Mouse (Mus musculus) erythroblast, embryonic 14.5 days (primary cell): ENCODE data around the gene Ankrd52. TPM values are rescaled to one million over a fixed set of nuclear protein-coding genes. Genes with fewer than 3 reads are reported as not detected.
A peak's percentile ranks its signal among the peaks of the same experiment; 100 is the strongest.

Source experiments
- H3K27me3 ChIP-seq: 2 replicates; pipeline ENCODE4 v1.6.1; 2012; ENCODE audit warnings: inconsistent platforms; ENCODE audit not compliant: control insufficient read depth
- H3K36me3 ChIP-seq: 2 replicates; pipeline ENCODE4 v1.6.1; 2012; ENCODE audit warnings: mild to moderate bottlenecking, inconsistent platforms; ENCODE audit not compliant: control insufficient read depth
- H3K4me1 ChIP-seq: 2 replicates; pipeline ENCODE4 v1.6.1; 2012; ENCODE audit warnings: inconsistent platforms; ENCODE audit not compliant: control insufficient read depth
- H3K4me3 ChIP-seq: replicated peaks from 2 replicates; pipeline ENCODE3; 2012; ENCODE audit warnings: moderate library complexity, mild to moderate bottlenecking, inconsistent platforms
- H3K9me3 ChIP-seq: 2 replicates; pipeline ENCODE4 v1.6.1; 2012; ENCODE audit warnings: low read length, inconsistent platforms, mixed read lengths; ENCODE audit not compliant: control insufficient read depth
- GATA1 ChIP-seq: IDR thresholded peaks from 2 replicates; pipeline ENCODE4 v1.6.1; 2012; ENCODE audit warnings: low read length, inconsistent platforms, mixed read lengths
- TAL1 ChIP-seq: IDR thresholded peaks from 3 replicates; pipeline ENCODE4 v1.6.1; 2012; ENCODE audit warnings: low read length, inconsistent platforms, mixed read lengths
- polyA plus RNA-seq: library from polyadenylated mRNA; stranded (reverse); fragments of >175 nt; gene quantifications from 2 replicates; pipeline ENCODE4 v1.2.3, GENCODE M21; 2012

Gene Ankrd52
- polyA plus RNA-seq, 1 experiment, result 1.9 TPM

DNA sequence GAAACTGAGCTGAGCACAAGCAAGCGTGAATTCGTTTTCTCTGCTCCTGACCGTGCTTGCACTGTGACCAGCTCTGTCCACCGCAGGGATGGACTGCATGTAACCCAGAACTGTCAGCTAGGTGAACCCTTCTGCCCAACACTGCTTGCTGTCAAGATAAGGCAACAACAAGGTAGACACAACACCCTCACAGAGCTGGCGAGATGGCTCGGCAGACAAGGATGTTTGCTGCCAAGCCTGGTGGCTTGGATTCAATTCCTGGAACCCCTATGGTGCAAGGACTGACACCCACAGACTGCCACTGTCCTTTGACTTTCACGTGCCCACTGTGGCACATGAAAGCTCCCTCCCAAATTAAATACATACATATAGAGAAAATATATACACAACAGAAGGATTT lies 27.0 kb downstream of the Ankrd52 start:
- Histone ChIP-seq H3K4me1 (peaks cover 11% of the 10 kb centered on the region), H3K9me3 (no peaks in the 10 kb centered on the region), H3K4me3 (no peak overlapping the region), H3K36me3 (peaks cover 29% of the 10 kb centered on the region), H3K27me3 (no peaks in the 10 kb centered on the region)
- TF ChIP-seq GATA1 (no peak), TAL1 (no peak)

DNA sequence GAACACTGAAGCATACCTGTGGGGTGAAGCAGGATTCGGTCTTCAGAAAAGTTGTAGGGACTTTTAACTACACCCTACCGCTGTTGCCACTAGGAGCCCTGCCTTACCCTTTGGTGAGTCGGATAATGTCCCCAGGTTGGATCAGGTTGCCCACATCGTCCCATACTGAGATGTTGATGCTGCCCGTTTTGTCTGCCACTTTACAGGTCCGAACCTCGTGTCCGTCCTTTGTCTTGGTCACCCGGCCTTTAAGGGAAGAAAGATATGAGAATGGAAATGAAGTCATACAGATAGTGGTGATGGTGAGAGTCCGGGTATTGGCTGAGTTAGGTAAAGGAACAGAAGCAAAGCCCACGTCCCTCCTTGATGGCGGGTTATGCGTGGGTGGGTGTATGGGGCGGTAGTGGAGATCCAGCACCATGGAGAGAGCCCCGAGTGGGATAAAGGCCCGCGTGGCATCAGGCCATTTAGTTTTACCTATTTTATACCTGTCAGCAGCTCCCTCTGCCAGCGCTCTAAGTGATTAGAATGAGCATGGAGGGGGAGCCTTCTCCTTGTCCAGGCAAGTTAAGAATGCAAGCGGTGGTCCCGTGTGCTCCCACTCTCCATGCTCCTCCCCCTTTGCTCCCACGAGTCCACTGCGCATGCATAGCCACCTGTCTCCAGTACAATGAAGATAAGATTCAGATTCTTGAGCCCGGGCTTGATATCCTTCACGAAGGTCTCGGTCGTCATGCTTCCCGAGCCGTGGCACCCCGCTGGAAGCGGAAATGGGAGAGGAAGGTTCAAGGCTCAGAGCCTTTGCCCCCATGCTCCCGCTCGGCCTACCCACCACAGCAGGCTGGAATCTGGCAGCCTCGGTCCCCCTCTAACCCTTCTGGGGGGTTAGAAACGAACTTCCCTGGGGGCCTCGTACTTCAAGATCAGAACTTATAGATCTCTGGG lies 31.9 kb downstream of the Ankrd52 start:
- Histone ChIP-seq H3K9me3 (no peaks in the 10 kb centered on the region), H3K36me3 (peaks cover 27% of the 10 kb centered on the region), H3K4me3 (peak overlapping the region; percentile 91), H3K4me1 (peaks cover 52% of the 10 kb centered on the region), H3K27me3 (no peaks in the 10 kb centered on the region)
- TF ChIP-seq TAL1 (no peak), GATA1 (no peak)

DNA sequence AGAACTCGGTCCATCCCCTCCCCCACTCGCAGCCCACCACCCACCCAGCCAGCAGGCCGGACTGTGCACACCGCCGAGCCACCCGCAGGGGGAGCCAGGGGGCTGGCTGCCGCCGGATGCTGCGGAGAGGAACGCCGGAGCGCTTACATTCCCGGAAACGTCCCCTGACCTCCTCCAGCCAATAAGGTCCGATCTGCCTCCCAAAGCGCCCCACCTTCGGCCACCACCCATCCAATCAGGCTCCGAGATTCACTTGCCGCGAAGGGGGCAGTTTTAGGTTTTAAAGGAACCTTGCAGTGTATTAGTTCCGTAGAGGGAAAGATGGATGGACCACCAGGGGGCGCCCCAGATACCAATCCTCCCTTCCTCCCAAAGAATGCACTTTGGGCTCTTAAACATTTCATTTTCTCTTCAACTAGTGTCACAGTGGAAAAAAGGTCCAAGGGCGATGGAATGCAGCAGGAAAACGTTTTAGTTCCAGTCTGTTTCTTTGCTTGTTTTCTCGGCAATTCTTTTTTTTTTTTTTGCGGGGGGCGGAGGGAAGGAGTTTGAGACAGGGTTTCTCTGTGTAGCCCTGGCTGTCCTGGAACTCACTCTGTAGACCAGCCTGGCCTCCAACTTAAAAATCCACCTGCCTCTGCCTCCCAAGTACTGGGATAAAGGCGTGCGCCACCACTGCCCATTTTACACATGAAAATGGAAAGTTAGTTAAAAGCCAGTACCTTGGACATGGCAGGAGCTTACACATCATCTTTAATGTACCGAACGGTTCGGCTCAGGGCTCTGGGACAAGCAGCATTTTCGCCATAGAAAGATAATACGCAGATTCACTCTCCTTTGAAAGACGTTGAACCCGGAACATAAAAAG lies 33.0 kb downstream of the Ankrd52 start:
- Histone ChIP-seq H3K36me3 (peaks cover 31% of the 10 kb centered on the region), H3K4me3 (peak overlapping the region; percentile 91), H3K27me3 (no peaks in the 10 kb centered on the region), H3K9me3 (no peaks in the 10 kb centered on the region), H3K4me1 (peaks cover 56% of the 10 kb centered on the region)
- TF ChIP-seq GATA1, result no peak

DNA sequence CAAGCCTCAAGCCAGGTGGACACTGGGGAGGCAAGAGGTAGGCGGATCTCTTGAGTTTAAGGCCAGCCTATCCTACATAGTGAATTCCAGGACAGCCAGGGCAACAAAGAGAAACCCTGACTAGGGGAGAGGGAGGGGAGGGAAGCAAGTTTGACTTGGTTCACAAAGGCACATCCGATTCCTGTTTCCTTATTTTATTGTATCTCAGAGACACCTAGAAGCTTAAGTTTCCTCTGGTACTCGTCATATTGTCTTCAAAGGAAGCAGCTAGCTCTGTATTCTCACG lies 33.6 kb downstream of the Ankrd52 start:
- H3K27me3 ChIP-seq, result no peaks in the 10 kb centered on the region
- TF ChIP-seq TAL1 (no peak), GATA1 (no peak)
- H3K4me3 ChIP-seq, result peak overlapping the region; percentile 91
- H3K36me3 ChIP-seq, result peaks cover 32% of the 10 kb centered on the region
- peaks cover 57% of the 10 kb centered on the region for H3K4me1 ChIP-seq
- H3K9me3 ChIP-seq, result no peaks in the 10 kb centered on the region

DNA sequence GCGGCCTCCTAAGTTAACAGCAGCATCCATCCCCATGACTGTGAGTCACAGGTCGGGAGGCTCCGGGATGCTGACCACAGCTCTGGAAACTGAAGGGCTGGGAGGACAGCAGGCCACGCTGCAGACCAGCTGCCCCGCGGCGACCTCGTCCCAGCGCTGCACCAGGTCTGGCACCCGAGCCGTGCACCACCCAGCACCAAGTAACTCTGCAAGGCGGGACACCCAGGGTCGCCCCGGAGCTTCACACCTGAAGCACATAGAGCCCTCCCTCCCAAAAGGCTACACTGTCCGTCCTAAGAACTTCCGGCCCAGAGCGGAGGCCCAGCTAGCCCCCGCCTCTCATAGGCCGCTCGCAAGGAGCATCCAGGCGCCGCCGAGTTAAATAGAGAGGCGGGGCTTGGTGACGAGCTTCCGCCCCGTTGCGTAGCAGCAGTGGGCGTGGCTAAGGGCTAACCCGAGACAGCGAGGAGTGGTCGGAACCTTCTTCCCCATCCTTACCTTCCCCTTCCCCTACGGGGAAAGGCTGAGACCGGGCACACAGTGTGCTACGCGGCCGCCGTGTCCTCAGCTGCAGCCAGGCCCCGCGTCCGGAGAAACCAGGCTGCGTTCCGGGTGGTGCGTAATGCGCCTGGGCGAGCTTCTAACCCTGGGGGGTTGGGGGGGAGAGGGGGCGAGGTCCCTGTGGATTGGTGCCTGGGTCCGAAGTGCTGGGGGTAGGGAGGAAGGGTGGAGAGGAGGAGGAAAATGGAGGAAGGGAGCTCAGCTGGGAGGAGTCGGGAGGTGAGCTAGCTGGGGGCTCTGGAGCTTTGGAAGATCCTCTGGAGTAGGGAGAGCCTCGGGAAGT lies 34.5 kb downstream of the Ankrd52 start, which contains the start of the genes Nabp2 and Rnf41:
Gene Nabp2, minus strand, starts transcription at position 282 of the 844 bp plus-strand sequence.
Gene Rnf41, plus strand, starts transcription at position 447 of the 844 bp plus-strand sequence.
- Histone ChIP-seq H3K27me3 (no peaks in the 10 kb centered on the region), H3K36me3 (peaks cover 28% of the 10 kb centered on the region), H3K4me3 (peak within 1 kb of the TSS; percentile 91), H3K9me3 (no peaks in the 10 kb centered on the region), H3K4me1 (peaks cover 60% of the 10 kb centered on the region)
- TF ChIP-seq TAL1, result no peak
- TF ChIP-seq GATA1, result no peak

DNA sequence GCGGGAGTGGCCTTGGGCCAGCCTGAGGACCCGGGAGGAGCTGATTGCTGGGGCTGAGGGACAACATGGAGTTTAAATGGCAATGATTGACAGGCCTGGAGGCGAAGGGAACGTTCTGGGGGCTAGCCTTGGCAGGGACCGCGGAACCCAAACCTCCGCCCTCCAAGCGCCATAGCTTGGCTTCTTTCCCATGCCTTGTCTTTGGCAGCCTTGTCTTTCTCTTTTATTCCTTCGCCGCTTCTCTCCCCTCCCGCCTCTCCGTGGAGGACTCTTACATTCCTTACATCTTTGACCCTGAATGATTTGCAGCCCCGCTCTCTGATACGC lies 35.1 kb downstream of the Ankrd52 start:
- Histone ChIP-seq H3K27me3 (no peaks in the 10 kb centered on the region), H3K36me3 (peaks cover 26% of the 10 kb centered on the region), H3K4me1 (peaks cover 60% of the 10 kb centered on the region), H3K9me3 (no peaks in the 10 kb centered on the region), H3K4me3 (peak overlapping the region; percentile 91)
- TF ChIP-seq TAL1 (no peak), GATA1 (no peak)

DNA sequence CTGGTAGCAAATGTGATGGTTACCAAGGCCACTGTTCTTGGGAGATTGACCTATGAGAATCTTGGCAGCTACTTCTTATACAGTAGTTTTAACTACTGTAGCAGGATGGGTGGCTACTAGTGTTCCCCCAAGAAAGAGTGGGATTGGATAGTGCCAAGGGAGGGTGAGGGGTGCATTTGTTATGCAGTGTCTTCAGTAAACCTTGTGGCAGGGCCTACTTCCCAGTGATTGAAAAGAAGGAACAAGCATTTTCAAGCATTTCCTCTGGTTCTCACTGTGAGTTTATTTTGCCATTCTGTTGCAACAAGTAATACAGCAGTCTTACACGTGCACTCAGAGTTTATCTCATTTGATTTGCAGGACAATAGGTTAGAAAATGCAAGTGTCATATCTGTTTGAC lies 35.6 kb downstream of the Ankrd52 start:
- Histone ChIP-seq H3K4me3 (peak overlapping the region; percentile 91), H3K9me3 (no peaks in the 10 kb centered on the region), H3K27me3 (no peaks in the 10 kb centered on the region), H3K4me1 (peaks cover 60% of the 10 kb centered on the region), H3K36me3 (peaks cover 25% of the 10 kb centered on the region)
- no peak for TF ChIP-seq TAL1
- TF ChIP-seq GATA1, result no peak

DNA sequence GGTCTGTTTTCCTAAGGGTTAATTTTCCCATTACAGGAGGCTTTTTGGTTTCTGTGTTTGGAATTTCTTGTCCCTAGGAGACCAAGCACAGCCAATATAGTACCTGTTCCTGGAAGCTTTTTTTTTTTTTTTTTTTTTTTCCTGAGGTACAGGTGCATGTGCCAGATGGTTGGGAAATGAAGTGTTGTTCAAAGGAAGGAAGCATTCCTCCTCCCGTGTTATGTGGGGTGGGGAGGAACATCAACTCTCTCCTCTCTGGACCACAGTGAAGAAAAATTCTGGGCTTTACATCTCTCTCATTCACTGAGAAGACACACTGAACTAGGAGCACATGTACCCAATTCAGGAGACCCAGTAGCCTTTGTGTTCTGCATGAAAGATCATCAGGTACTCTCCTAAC lies 36.2 kb downstream of the Ankrd52 start:
- Histone ChIP-seq H3K36me3 (peaks cover 25% of the 10 kb centered on the region), H3K27me3 (no peaks in the 10 kb centered on the region), H3K4me3 (no peak overlapping the region), H3K4me1 (peaks cover 57% of the 10 kb centered on the region), H3K9me3 (no peaks in the 10 kb centered on the region)
- TF ChIP-seq GATA1 (no peak), TAL1 (no peak)

DNA sequence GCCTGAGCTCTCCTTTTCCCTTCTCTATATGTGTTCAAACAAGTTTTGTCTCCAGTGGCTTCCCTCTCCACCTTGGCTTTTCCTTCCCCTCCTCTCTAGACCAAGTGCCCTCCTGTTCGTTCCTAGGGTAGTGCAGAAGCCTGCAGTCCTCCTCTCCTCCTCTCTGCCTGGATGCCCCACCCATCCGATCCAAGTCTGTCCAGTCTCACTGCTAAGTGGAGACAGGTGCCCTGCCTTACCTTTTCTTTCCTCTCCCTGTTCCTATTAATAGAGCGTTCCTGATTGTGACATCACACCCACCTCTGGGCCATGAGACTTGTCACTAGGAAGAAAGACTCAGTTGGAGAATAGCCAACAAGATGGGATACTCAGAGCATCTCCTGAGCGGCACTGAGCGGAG lies 37.9 kb downstream of the Ankrd52 start:
- H3K4me3 ChIP-seq, result no peak overlapping the region
- H3K4me1 ChIP-seq, result peaks cover 44% of the 10 kb centered on the region
- peaks cover 33% of the 10 kb centered on the region for H3K36me3 ChIP-seq
- TF ChIP-seq TAL1 (no peak), GATA1 (no peak)
- H3K27me3 ChIP-seq, result no peaks in the 10 kb centered on the region
- no peaks in the 10 kb centered on the region for H3K9me3 ChIP-seq
